Mouse (Mus musculus): Measurements from ENCODE around the gene Acp7. TPM values are rescaled to one million over a fixed set of nuclear protein-coding genes. Genes with fewer than 3 reads are reported as not detected.
"Not testable (repeated sequence)": the region's sequence is repeated elsewhere in the genome, so short reads cannot be mapped to it uniquely, and the experiment has no call there.

Gene Acp7
- polyA plus RNA-seq, 1 experiment from 2014 or later, result 0.18 TPM

DNA sequence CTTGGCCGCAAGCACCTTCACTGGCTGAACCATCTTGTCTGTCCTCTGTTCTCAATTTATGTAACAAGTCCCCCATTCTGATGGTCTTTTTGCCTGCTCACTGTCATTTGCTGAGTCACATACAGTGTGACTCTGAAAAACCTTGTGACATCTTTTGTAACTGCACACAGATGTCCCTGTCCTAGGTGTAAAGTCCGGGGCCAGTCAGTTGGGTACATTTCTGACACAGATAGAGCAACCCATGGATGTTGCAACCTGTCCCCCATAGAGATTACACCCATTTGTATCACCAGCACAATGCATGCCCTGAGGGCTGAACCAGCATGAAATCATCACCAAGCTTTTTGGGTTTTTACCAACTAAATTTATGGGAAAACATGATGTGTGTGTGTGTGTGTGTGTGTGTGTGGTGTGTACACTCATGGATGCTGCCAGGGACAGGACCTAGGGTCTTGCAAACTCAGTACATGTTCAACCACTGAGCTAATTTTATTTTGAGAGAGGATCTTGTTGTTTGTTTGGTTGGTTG lies 14.9 kb upstream of the Acp7 start:
- H3K27me3 ChIP-seq, result no peaks in the 10 kb centered on the region
- H3K4me1 ChIP-seq, result no peaks in the 10 kb centered on the region
- no peak for ATAC-seq (ENCODE audit: insufficient number of reproducible peaks, insufficient read depth, low FRiP score, low TSS enrichment)
- 84% methylated on average over 2 of the region's 2 CpGs for WGBS
- no peaks in the 10 kb centered on the region for H3K9me3 ChIP-seq
- no peak overlapping the region for H3K4me2 ChIP-seq (replicated peaks)
- H3K9ac ChIP-seq, result no peak overlapping the region
- H3K27ac ChIP-seq, result no peak overlapping the region
- H3K36me3 ChIP-seq, result no peaks in the 10 kb centered on the region
- H3K4me3 ChIP-seq, result no peak overlapping the region

DNA sequence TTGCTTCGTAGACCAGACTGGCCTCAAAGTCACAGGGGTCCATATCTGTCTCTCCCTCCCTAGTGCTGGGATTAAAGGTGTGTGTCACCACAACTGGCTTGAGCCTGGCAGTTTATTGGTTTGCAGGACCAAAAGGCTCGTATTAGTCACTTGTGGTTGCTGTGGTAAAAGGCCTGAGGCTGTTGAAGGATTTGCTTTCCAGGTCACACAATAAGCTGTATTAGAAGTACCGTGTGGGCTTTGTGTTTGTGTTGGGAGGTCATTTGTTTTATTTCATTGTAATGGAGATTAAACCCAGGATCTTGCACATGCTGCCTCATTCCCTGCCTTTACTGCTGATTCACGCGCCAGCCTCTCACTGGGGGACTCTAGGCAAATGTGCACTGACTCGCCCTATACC lies 14.2 kb upstream of the Acp7 start:
- Histone ChIP-seq H3K9me3 (no peaks in the 10 kb centered on the region), H3K4me1 (no peaks in the 10 kb centered on the region), H3K4me2 (replicated peaks) (no peak overlapping the region), H3K4me3 (no peak overlapping the region), H3K9ac (no peak overlapping the region), H3K27ac (no peak overlapping the region), H3K36me3 (no peaks in the 10 kb centered on the region), H3K27me3 (no peaks in the 10 kb centered on the region)
- 68% methylated on average over 6 of the region's 6 CpGs for WGBS
- no peak for ATAC-seq (ENCODE audit: insufficient number of reproducible peaks, insufficient read depth, low FRiP score, low TSS enrichment)

DNA sequence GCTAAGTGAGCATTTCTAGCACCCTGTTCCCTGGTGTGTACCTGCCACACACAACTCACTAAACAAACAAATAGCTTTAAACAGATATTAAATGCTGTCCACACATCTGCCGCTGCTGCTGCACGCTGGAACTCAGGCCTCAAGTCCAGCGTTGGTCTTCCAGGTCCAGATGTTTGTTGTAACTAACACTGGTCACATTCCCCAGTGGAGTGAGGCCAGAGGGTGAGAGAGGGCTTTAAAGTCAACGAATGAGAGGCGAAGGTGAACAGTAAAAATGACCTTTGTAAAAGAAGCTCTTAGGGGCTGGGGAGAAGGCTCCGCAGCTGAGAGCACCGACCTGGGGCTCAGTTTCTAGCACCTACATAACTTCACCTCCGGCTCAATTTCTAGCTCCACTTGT lies 10.4 kb upstream of the Acp7 start:
- H3K9me3 ChIP-seq, result no peaks in the 10 kb centered on the region
- no peak overlapping the region for H3K27ac ChIP-seq
- H3K9ac ChIP-seq, result no peak overlapping the region
- no peak for ATAC-seq (ENCODE audit: insufficient number of reproducible peaks, insufficient read depth, low FRiP score, low TSS enrichment)
- H3K4me1 ChIP-seq, result no peaks in the 10 kb centered on the region
- H3K27me3 ChIP-seq, result no peaks in the 10 kb centered on the region
- 60% methylated on average over 8 of the region's 8 CpGs for WGBS
- H3K36me3 ChIP-seq, result no peaks in the 10 kb centered on the region
- no peak overlapping the region for H3K4me3 ChIP-seq
- H3K4me2 ChIP-seq (replicated peaks), result no peak overlapping the region

DNA sequence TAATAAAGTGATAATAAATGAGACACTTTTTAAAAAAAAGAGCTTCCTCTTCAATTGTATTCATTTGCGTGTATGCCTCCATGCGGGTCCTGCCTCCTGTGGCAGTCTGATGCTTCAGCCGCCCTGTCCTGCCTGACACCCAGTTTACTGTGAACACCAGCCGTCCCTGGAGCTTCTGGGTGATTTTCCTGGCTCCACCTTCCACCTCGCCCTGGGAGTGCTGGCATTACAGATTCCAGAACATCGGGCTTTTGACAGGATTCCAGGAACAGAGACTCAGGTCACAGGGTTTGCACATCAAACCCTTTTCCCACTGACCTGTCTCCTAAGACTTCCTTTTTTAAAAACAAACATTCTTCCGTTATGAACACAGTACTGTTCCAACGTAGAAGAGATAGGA lies 6.4 kb upstream of the Acp7 start:
- no peak overlapping the region for H3K4me3 ChIP-seq
- WGBS, result 16% methylated on average over 8 of the region's 8 CpGs

DNA sequence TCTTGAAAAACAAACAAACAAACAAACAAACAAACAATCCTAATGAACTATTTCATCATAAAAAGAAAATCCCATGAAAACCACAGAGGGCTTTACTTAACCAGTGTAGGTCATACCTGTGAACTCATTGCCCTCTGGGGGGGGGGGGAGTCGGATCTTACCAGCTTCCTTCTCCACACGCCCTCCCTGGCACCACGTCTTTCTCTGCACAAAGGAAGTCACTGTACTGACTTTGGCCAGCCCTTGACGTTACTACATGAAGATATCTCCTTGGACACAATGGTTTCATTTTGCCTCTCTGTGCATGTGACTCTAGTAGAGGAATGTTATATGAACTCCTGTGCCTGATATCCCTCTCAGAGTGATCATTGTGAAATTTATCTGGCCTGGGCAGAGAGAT lies 3.0 kb upstream of the Acp7 start:
- Histone ChIP-seq H3K4me3 (no peak overlapping the region), H3K27me3 (peaks cover 33% of the 10 kb centered on the region), H3K4me1 (peaks cover 8% of the 10 kb centered on the region), H3K27ac (no peak overlapping the region), H3K9ac (no peak overlapping the region), H3K4me2 (replicated peaks) (no peak overlapping the region), H3K9me3 (no peaks in the 10 kb centered on the region), H3K36me3 (no peaks in the 10 kb centered on the region)
- 44% methylated on average over 4 of the region's 4 CpGs for WGBS
- ATAC-seq (ENCODE audit: insufficient number of reproducible peaks, insufficient read depth, low FRiP score, low TSS enrichment), result no peak

More for the DNA sequence above, 6.4 kb upstream of the Acp7 start:
- Histone ChIP-seq H3K4me1 (no peaks in the 10 kb centered on the region), H3K4me2 (replicated peaks) (no peak overlapping the region), H3K9me3 (no peaks in the 10 kb centered on the region), H3K9ac (no peak overlapping the region), H3K27ac (no peak overlapping the region), H3K27me3 (peaks cover 4% of the 10 kb centered on the region), H3K36me3 (no peaks in the 10 kb centered on the region)
- ATAC-seq (ENCODE audit: insufficient number of reproducible peaks, insufficient read depth, low FRiP score, low TSS enrichment), result no peak

DNA sequence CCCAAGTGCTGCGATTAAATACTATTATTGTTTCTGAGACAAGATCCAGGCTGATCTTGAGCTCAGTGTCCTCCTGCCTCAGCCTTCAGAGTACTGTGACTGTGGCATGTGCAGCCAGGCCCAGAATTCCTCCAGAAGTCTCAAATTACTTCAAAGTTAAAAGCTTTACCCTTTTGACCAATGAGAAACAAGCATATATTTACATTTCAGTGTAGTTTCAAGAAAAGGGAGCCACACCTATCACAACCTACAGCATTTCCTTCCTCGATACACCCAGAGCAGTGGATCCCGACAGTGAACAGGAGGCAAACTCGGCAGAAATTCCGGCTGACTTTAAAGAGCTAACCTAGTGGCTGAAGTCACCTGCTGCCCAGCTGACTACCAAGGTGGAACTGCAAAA lies 6.3 kb downstream of the Acp7 start:
- H3K27ac ChIP-seq, result no peak overlapping the region
- no peak overlapping the region for H3K4me2 ChIP-seq (replicated peaks)
- H3K4me1 ChIP-seq, result no peaks in the 10 kb centered on the region
- H3K36me3 ChIP-seq, result no peaks in the 10 kb centered on the region
- no peaks in the 10 kb centered on the region for H3K9me3 ChIP-seq
- peaks cover 20% of the 10 kb centered on the region for H3K27me3 ChIP-seq
- 83% methylated on average over 5 of the region's 5 CpGs for WGBS
- H3K4me3 ChIP-seq, result no peak overlapping the region
- no peak for ATAC-seq (ENCODE audit: insufficient number of reproducible peaks, insufficient read depth, low FRiP score, low TSS enrichment)
- H3K9ac ChIP-seq, result no peak overlapping the region

DNA sequence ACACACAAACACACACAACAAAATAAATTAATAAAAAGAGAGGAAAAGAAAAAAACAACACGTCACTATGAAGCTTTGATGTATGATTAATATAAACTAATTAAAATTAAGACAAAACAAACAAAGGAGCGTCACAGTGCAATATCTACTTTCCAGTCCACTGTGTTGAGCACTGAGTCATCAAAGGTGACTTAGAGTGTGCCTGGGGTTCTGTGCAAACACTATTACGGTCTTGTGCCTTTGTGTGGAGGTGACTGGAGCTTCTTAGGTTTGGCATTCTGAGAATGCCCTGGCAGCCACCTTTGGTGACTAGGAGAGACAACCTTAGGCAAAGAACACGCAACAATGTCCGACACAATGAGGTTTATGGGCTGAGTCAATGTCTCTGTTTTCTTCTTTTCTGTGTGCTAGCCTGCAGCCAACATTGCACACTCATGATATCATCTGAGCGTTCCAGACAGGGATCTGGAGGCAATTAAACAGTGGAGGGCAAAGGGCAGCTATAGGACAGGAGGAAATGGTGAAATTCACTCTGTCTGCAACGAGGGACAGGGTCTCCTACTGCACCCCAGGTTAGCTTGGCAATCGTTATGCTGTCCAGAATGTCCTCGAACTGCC lies 11.9 kb downstream of the Acp7 start:
- no peaks in the 10 kb centered on the region for H3K27me3 ChIP-seq
- H3K9me3 ChIP-seq, result no peaks in the 10 kb centered on the region
- no peaks in the 10 kb centered on the region for H3K36me3 ChIP-seq
- no peak overlapping the region for H3K9ac ChIP-seq
- H3K4me2 ChIP-seq (replicated peaks), result no peak overlapping the region
- no peak overlapping the region for H3K4me3 ChIP-seq
- no peak overlapping the region for H3K27ac ChIP-seq
- ATAC-seq (ENCODE audit: insufficient number of reproducible peaks, insufficient read depth, low FRiP score, low TSS enrichment), result no peak
- WGBS, result 44% methylated on average over 9 of the region's 9 CpGs
- H3K4me1 ChIP-seq, result no peaks in the 10 kb centered on the region

DNA sequence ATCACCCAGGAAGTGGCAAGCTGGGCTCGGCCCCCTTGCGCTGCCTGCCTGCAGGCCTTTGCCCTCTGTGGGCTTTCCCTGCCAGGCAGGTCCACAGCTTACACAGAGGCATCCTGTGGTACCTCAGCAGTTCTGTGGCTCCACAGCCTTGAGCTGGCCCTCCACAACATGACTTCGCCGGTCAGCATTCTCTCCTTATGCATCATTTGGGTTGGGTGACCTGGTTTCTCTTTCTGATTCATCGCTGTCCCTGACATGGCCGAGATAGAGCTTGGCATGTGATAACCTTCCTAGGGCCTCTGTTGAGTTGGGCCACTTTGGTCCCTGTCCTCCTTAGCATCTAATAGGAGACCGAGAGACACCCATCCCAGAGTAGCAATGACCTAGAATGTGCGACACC lies 25.2 kb downstream of the Acp7 start:
- no peaks in the 10 kb centered on the region for H3K9me3 ChIP-seq
- no peaks in the 10 kb centered on the region for H3K27me3 ChIP-seq
- H3K36me3 ChIP-seq, result no peaks in the 10 kb centered on the region
- ATAC-seq (ENCODE audit: insufficient number of reproducible peaks, insufficient read depth, low FRiP score, low TSS enrichment), result no peak
- H3K4me1 ChIP-seq, result no peaks in the 10 kb centered on the region
- H3K4me2 ChIP-seq (replicated peaks), result no peak overlapping the region
- no peak overlapping the region for H3K27ac ChIP-seq
- H3K4me3 ChIP-seq, result no peak overlapping the region
- H3K9ac ChIP-seq, result no peak overlapping the region
- WGBS, result 92% methylated on average over 8 of the region's 8 CpGs

DNA sequence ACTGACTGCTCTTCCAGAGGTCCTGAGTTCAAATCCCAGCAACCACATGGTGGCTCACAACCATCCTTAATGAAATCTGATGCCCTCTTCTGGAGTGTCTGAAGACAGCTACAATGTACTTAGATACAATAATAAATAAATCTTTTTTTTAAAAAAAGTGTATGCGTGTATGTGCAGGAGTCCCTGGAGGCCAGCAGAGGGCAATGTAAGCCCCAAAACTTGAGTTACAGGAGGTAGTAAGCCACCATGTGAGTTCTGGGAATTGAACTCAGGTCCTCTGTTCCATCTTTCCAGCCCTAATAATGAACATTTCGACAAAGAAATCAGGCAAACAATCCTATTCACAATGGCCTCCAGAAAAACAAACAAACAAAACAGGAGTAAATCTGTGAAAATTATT lies 27.3 kb downstream of the Acp7 start:
- ATAC-seq (ENCODE audit: insufficient number of reproducible peaks, insufficient read depth, low FRiP score, low TSS enrichment), result not testable (repeated sequence)
- 82% methylated on average over 2 of the region's 2 CpGs for WGBS

DNA sequence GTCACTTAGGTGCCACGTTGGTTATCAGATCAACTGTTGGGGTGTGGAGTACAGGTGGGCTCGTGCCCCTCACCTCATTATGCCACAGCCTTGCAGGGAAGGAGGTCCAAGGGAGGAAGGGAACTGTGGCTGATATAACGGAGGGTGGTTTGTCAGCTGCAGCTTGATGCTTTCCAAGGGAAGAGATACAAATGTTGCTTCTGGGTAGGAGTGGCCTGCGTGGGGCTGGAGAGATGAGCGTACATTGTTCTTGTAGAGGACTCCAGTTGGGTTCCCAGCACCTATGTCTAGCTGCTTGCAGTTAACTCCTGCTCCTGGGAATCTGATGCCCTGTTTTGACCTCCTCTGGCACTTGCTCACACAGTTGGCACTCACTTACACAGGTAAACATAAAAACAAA lies 28.0 kb downstream of the Acp7 start:
- Histone ChIP-seq H3K36me3 (no peaks in the 10 kb centered on the region), H3K4me1 (no peaks in the 10 kb centered on the region), H3K27ac (no peak overlapping the region), H3K9me3 (no peaks in the 10 kb centered on the region), H3K4me2 (replicated peaks) (no peak overlapping the region), H3K9ac (no peak overlapping the region), H3K4me3 (no peak overlapping the region), H3K27me3 (no peaks in the 10 kb centered on the region)
- no peak for ATAC-seq (ENCODE audit: insufficient number of reproducible peaks, insufficient read depth, low FRiP score, low TSS enrichment)
- 73% methylated on average over 5 of the region's 5 CpGs for WGBS

More for the DNA sequence above, 27.3 kb downstream of the Acp7 start:
- not testable (repeated sequence) for H3K4me1 ChIP-seq; H3K4me2 ChIP-seq (replicated peaks); H3K27me3 ChIP-seq; H3K4me3 ChIP-seq; H3K9me3 ChIP-seq; H3K36me3 ChIP-seq; H3K9ac ChIP-seq; H3K27ac ChIP-seq

DNA sequence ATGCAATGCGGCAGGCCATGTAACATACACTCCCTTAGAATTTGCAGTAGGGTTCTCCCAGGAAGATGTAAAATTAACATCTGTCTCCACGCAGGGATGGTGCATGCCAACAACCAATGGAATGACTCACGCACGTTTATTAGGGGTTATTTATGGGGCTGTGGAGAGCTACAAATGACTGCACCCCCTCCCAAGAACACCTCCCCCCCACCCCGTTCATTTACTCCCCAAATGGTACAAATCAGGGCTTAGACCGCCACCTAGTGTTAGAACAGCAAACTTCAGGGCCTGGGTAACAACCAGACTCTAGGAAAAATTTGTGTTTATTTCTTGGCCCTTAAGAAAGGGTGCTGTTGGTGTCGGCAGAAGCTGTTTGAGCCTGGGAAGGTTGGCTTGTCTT lies 29.5 kb downstream of the Acp7 start:
- no peaks in the 10 kb centered on the region for H3K36me3 ChIP-seq
- H3K9ac ChIP-seq, result no peak overlapping the region
- WGBS, result 26% methylated on average over 7 of the region's 7 CpGs
- no peak overlapping the region for H3K4me3 ChIP-seq
- peaks cover 7% of the 10 kb centered on the region for H3K4me1 ChIP-seq
- no peak for ATAC-seq (ENCODE audit: insufficient number of reproducible peaks, insufficient read depth, low FRiP score, low TSS enrichment)
- no peaks in the 10 kb centered on the region for H3K9me3 ChIP-seq
- H3K4me2 ChIP-seq (replicated peaks), result no peak overlapping the region
- H3K27me3 ChIP-seq, result no peaks in the 10 kb centered on the region
- no peak overlapping the region for H3K27ac ChIP-seq

DNA sequence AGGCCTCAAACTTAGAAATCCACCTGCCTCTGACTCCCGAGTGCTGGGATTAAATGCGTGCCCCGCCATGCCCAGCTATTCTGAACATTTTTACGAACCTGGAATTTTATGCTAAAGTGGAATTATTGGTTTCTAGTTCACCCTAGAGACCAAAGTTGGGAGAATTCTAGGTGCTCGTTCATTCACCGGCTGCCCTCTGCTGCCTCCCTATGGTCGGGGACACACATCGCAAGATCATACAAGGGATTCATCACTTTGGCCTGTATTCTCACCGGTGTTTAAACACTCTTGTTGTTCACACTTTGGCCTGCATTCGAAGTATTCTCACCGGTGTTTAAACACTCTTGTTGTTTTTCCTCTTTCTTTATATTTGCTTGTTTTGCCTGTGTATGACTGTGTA lies 30.1 kb downstream of the Acp7 start:
- Histone ChIP-seq H3K36me3 (no peaks in the 10 kb centered on the region), H3K9me3 (no peaks in the 10 kb centered on the region), H3K27me3 (no peaks in the 10 kb centered on the region), H3K4me1 (peaks cover 13% of the 10 kb centered on the region), H3K9ac (no peak overlapping the region), H3K4me3 (no peak overlapping the region), H3K4me2 (replicated peaks) (no peak overlapping the region), H3K27ac (no peak overlapping the region)
- 15% methylated on average over 11 of the region's 11 CpGs for WGBS
- no peak for ATAC-seq (ENCODE audit: insufficient number of reproducible peaks, insufficient read depth, low FRiP score, low TSS enrichment)
